Mouse (Mus musculus): Measurements from ENCODE around the gene Olfr159. TPM values are rescaled to one million over a fixed set of nuclear protein-coding genes. Genes with fewer than 3 reads are reported as not detected.

Gene Olfr159
- total and polyA plus RNA-seq, 2 experiments from 2014 or later: not detected

DNA sequence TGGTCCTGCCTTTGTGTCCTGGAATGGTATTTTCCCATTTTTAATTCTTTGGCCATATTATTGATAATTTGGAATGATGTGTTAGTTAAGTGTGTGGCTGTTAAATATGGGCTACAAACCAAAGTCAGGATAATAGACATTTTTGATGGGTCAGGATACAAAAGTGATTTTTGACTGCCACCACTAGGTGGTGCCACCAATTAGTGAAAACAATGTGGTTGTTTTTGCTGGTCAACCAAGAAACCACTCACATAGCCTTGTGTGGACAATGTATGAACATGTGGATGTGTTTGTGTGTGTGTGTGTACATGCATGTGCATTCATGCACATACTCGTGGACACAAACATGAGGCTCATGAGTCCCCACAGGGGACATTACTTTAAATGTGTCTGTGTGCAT lies 46.0 kb downstream of the Olfr159 start:
- WGBS: 52% methylated on average over 1 of the region's 1 CpGs
- H3K36me3 ChIP-seq (ENCODE audit: insufficient read depth): no peaks in the 10 kb centered on the region
- H3K4me2 ChIP-seq (ENCODE audit: low read depth): no peak overlapping the region
- no peak overlapping the region for H3K27ac ChIP-seq (ENCODE audit: low read depth, low read length)
- no peaks in the 10 kb centered on the region for H3K27me3 ChIP-seq (ENCODE audit: insufficient read depth, low read length)
- no peak overlapping the region for H3K4me3 ChIP-seq (ENCODE audit: low read depth, low read length)
- ATAC-seq (no peak), DNase-seq (no peak)
- no peaks in the 10 kb centered on the region for H3K4me1 ChIP-seq (ENCODE audit: insufficient read depth)
- H3K9me3 ChIP-seq (ENCODE audit: low read length): no peaks in the 10 kb centered on the region
- no peak overlapping the region for H3K9ac ChIP-seq
- peak; percentile 67 for TF ChIP-seq CTCF (IDR thresholded peaks at IDR 0.05; ENCODE audit: low read depth)

DNA sequence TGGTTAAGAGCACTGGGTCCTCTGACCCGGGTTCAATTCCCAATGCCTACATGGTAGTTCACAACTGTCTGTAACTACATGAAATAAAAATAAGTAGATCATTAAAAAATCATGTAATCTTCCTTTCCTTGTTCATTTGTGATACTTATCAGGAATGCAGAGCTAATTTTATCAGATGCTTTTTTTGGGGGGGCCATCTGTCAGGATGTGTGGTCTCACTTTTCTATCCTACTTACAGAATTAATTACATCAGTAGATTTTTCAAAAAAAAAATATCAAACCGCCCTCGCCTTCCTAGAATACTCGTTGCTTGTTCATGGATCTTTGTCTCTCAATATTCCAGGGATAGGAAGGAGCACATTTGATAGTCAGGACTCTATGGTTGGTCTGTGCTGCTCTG lies 48.6 kb downstream of the Olfr159 start:
- no peaks in the 10 kb centered on the region for H3K9me3 ChIP-seq (ENCODE audit: low read length)
- no peak overlapping the region for H3K4me3 ChIP-seq (ENCODE audit: low read depth, low read length)
- no peak for DNase-seq
- no peaks in the 10 kb centered on the region for H3K36me3 ChIP-seq (ENCODE audit: insufficient read depth)
- H3K4me1 ChIP-seq (ENCODE audit: insufficient read depth): no peaks in the 10 kb centered on the region
- H3K4me2 ChIP-seq (ENCODE audit: low read depth): no peak overlapping the region
- H3K9ac ChIP-seq: no peak overlapping the region
- no peak for ATAC-seq
- H3K27me3 ChIP-seq (ENCODE audit: insufficient read depth, low read length): no peaks in the 10 kb centered on the region
- TF ChIP-seq CTCF (IDR thresholded peaks at IDR 0.05; ENCODE audit: low read depth): no peak
- 73% methylated on average over 4 of the region's 4 CpGs for WGBS
- peak overlapping the region; percentile 54; the same call in 1 of the 2 replicates for H3K27ac ChIP-seq (ENCODE audit: low read depth, low read length)

DNA sequence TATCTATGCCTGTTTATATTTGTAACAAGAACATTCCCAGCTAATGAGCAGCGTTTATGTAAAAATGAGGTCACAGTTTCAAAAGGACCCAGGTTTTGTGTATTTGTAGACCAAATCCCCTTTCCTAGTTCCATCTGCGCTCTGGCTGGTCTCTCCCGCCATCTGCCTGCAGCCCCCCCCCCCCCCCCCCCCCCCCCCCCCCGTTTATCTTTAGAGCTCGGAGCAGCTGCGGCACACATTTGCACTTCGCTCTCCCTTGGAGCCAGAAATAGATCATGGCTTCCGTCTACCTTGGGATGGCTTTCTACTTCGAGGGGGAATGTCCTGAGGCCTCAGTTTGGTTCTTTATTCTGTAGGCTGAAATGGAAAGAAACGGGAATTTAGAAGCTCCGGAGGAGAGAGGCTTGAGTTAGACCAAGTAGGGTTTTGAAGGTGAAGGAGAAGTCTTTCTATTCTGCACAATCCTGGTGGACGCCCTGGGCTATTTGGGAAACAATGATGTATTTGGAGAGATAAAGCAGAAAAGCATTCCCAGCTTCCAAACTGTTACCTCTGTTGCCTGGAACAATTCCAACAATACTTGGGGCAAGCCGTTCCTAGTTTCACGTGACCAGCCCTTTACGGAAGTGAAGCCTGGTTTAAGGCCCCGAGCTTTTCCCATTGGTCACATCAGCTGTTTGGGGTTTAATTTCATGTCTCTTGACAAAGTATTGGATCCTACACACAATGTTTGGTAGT lies 50.1 kb downstream of the Olfr159 start:
- peak overlapping the region; percentile 45; the same call in 1 of the 2 replicates for H3K27ac ChIP-seq (ENCODE audit: low read depth, low read length)

More for the DNA sequence above, 50.1 kb downstream of the Olfr159 start:
- DNase-seq: peak; percentile 46
- H3K4me3 ChIP-seq (ENCODE audit: low read depth, low read length): no peak overlapping the region
- ATAC-seq: peak; percentile 82
- no peak for TF ChIP-seq CTCF (IDR thresholded peaks at IDR 0.05; ENCODE audit: low read depth)
- H3K9me3 ChIP-seq (ENCODE audit: low read length): no peaks in the 10 kb centered on the region
- H3K9ac ChIP-seq: no peak overlapping the region
- H3K27me3 ChIP-seq (ENCODE audit: insufficient read depth, low read length): no peaks in the 10 kb centered on the region
- H3K36me3 ChIP-seq (ENCODE audit: insufficient read depth): no peaks in the 10 kb centered on the region
- no peaks in the 10 kb centered on the region for H3K4me1 ChIP-seq (ENCODE audit: insufficient read depth)
- no peak overlapping the region for H3K4me2 ChIP-seq (ENCODE audit: low read depth)
- WGBS: 33% methylated on average over 15 of the region's 16 CpGs

Other genes starting within 250 kb of the Olfr159 start
- gene Tpm2, start 247.2 kb downstream of the Olfr159 start, total RNA-seq (2014; rRNA removed): 4.1 and 11.7 TPM in 2 replicates
- 5.1 and 8.1 TPM in 2 replicates for gene Tpm2, start 247.2 kb downstream of the Olfr159 start, polyA plus RNA-seq (2015; fragmentation: Nextera tagmentation; extraction: Ambion mirVana)
- gene Creb3, start 208.7 kb downstream of the Olfr159 start, total RNA-seq (2014; rRNA removed): 61.9 and 64.4 TPM in 2 replicates
- 84.0 and 87.2 TPM in 2 replicates for gene Creb3, start 208.7 kb downstream of the Olfr159 start, polyA plus RNA-seq (2015; fragmentation: Nextera tagmentation; extraction: Ambion mirVana)
- gene Tln1, start 208.3 kb downstream of the Olfr159 start, total RNA-seq (2014; rRNA removed): 34.4 and 44.1 TPM in 2 replicates
- 66.2 and 80.4 TPM in 2 replicates for gene Tln1, start 208.3 kb downstream of the Olfr159 start, polyA plus RNA-seq (2015; fragmentation: Nextera tagmentation; extraction: Ambion mirVana)
- gene Rgp1, start 192.3 kb downstream of the Olfr159 start, total RNA-seq (2014; rRNA removed): 17.6 and 22.6 TPM in 2 replicates
- 7.1 and 10.4 TPM in 2 replicates for gene Rgp1, start 192.3 kb downstream of the Olfr159 start, polyA plus RNA-seq (2015; fragmentation: Nextera tagmentation; extraction: Ambion mirVana)
- gene Gba2, start 192.1 kb downstream of the Olfr159 start, total RNA-seq (2014; rRNA removed): 31.6 and 37.7 TPM in 2 replicates
- 45.4 and 45.5 TPM in 2 replicates for gene Gba2, start 192.1 kb downstream of the Olfr159 start, polyA plus RNA-seq (2015; fragmentation: Nextera tagmentation; extraction: Ambion mirVana)
- not detected in 2 replicates for gene Msmp, start 186.5 kb downstream of the Olfr159 start, total RNA-seq (2014; rRNA removed)
- gene Msmp, start 186.5 kb downstream of the Olfr159 start, polyA plus RNA-seq (2015; fragmentation: Nextera tagmentation; extraction: Ambion mirVana): 0.38 and 1.9 TPM in 2 replicates
- 28.2 and 35.3 TPM in 2 replicates for gene Npr2, start 139.1 kb downstream of the Olfr159 start, total RNA-seq (2014; rRNA removed)
- 7.9 and 9.1 TPM in 2 replicates for gene Npr2, start 139.1 kb downstream of the Olfr159 start, polyA plus RNA-seq (2015; fragmentation: Nextera tagmentation; extraction: Ambion mirVana)
- 5.8 and 6.1 TPM in 2 replicates for gene Spag8, start 117.4 kb downstream of the Olfr159 start, total RNA-seq (2014; rRNA removed)
- gene Spag8, start 117.4 kb downstream of the Olfr159 start, polyA plus RNA-seq (2015; fragmentation: Nextera tagmentation; extraction: Ambion mirVana): 6.0 and 9.1 TPM in 2 replicates
- 53.6 and 61.9 TPM in 2 replicates for gene Hint2, start 114.5 kb downstream of the Olfr159 start, total RNA-seq (2014; rRNA removed)
- 80.0 and 101 TPM in 2 replicates for gene Hint2, start 114.5 kb downstream of the Olfr159 start, polyA plus RNA-seq (2015; fragmentation: Nextera tagmentation; extraction: Ambion mirVana)
- gene Tmem8b, start 102.0 kb downstream of the Olfr159 start, total RNA-seq (2014; rRNA removed): 21.3 and 27.4 TPM in 2 replicates
- gene Tmem8b, start 102.0 kb downstream of the Olfr159 start, polyA plus RNA-seq (2015; fragmentation: Nextera tagmentation; extraction: Ambion mirVana): 8.2 and 14.1 TPM in 2 replicates
- 0.08 TPM in 1 of 2 replicates, not detected in the other for gene Fam221b, start 101.9 kb downstream of the Olfr159 start, total RNA-seq (2014; rRNA removed)
- gene Fam221b, start 101.9 kb downstream of the Olfr159 start, polyA plus RNA-seq (2015; fragmentation: Nextera tagmentation; extraction: Ambion mirVana): 1.6 TPM in 2 replicates
- gene Olfr70, start 70.2 kb downstream of the Olfr159 start, total RNA-seq (2014; rRNA removed): not detected in 2 replicates
- not detected in 2 replicates for gene Olfr70, start 70.2 kb downstream of the Olfr159 start, polyA plus RNA-seq (2015; fragmentation: Nextera tagmentation; extraction: Ambion mirVana)
- not detected in 2 replicates for gene Olfr71, start 60.8 kb downstream of the Olfr159 start, total RNA-seq (2014; rRNA removed)
- gene Olfr71, start 60.8 kb downstream of the Olfr159 start, polyA plus RNA-seq (2015; fragmentation: Nextera tagmentation; extraction: Ambion mirVana): not detected in 2 replicates
- 1.7 TPM in 1 of 2 replicates, not detected in the other for gene Hrct1, start 43.8 kb downstream of the Olfr159 start, total RNA-seq (2014; rRNA removed)
- 0.75 and 1.0 TPM in 2 replicates for gene Hrct1, start 43.8 kb downstream of the Olfr159 start, polyA plus RNA-seq (2015; fragmentation: Nextera tagmentation; extraction: Ambion mirVana)
- gene Spaar, start 41.0 kb downstream of the Olfr159 start, total RNA-seq (2014; rRNA removed): 0.29 and 0.31 TPM in 2 replicates
- gene Spaar, start 41.0 kb downstream of the Olfr159 start, polyA plus RNA-seq (2015; fragmentation: Nextera tagmentation; extraction: Ambion mirVana): 0.25 TPM in 2 replicates
- not detected in 2 replicates for gene Olfr156, start 52.9 kb upstream of the Olfr159 start, total RNA-seq (2014; rRNA removed)
- not detected in 2 replicates for gene Olfr156, start 52.9 kb upstream of the Olfr159 start, polyA plus RNA-seq (2015; fragmentation: Nextera tagmentation; extraction: Ambion mirVana)
- not detected in 2 replicates for gene Olfr157, start 69.2 kb upstream of the Olfr159 start, total RNA-seq (2014; rRNA removed)
- gene Olfr157, start 69.2 kb upstream of the Olfr159 start, polyA plus RNA-seq (2015; fragmentation: Nextera tagmentation; extraction: Ambion mirVana): not detected in 2 replicates
- not detected in 2 replicates for gene Olfr155, start 80.6 kb upstream of the Olfr159 start, total RNA-seq (2014; rRNA removed)
- not detected in 2 replicates for gene Olfr155, start 80.6 kb upstream of the Olfr159 start, polyA plus RNA-seq (2015; fragmentation: Nextera tagmentation; extraction: Ambion mirVana)
- 3.5 and 6.5 TPM in 2 replicates for gene Reck, start 104.5 kb upstream of the Olfr159 start, total RNA-seq (2014; rRNA removed)
- gene Reck, start 104.5 kb upstream of the Olfr159 start, polyA plus RNA-seq (2015; fragmentation: Nextera tagmentation; extraction: Ambion mirVana): 2.2 and 2.8 TPM in 2 replicates
- 25.4 and 25.5 TPM in 2 replicates for gene Glipr2, start 186.4 kb upstream of the Olfr159 start, total RNA-seq (2014; rRNA removed)
- 22.2 and 22.6 TPM in 2 replicates for gene Glipr2, start 186.4 kb upstream of the Olfr159 start, polyA plus RNA-seq (2015; fragmentation: Nextera tagmentation; extraction: Ambion mirVana)
- gene Ccin, start 212.5 kb upstream of the Olfr159 start, total RNA-seq (2014; rRNA removed): 0.19 and 0.46 TPM in 2 replicates
- gene Ccin, start 212.5 kb upstream of the Olfr159 start, polyA plus RNA-seq (2015; fragmentation: Nextera tagmentation; extraction: Ambion mirVana): 0.08 TPM in 1 of 2 replicates, not detected in the other
- gene Clta, start 233.4 kb upstream of the Olfr159 start, total RNA-seq (2014; rRNA removed): 579 and 718 TPM in 2 replicates
- gene Clta, start 233.4 kb upstream of the Olfr159 start, polyA plus RNA-seq (2015; fragmentation: Nextera tagmentation; extraction: Ambion mirVana): 377 and 380 TPM in 2 replicates

Measured in forebrain, postnatal 0 days (tissue).